Mouse (Mus musculus) kidney, embryonic 14.5 days (tissue): Measurements from ENCODE around the gene Rnf123. TPM values are rescaled to one million over a fixed set of nuclear protein-coding genes. Genes with fewer than 3 reads are reported as not detected.

Source experiments
- ATAC-seq: fragments of 200-750 bp; cut with Nextera tagmentation; 2 replicates; pipeline ENCODE4 v1.8.0; 2017; ENCODE audit warnings: moderate number of reproducible peaks, mild to moderate bottlenecking, moderate TSS enrichment, moderate library complexity; ENCODE audit not compliant: low FRiP score, low TSS enrichment
- H3K27ac ChIP-seq: fragments of 300-500 bp; sonication (generic); 2 replicates; pipeline ENCODE4 v1.5.1; 2014; ENCODE audit warnings: low read depth, mild to moderate bottlenecking, low read length, moderate library complexity, mixed read lengths
- H3K27me3 ChIP-seq: fragments of 300-500 bp; sonication (generic); 2 replicates; pipeline ENCODE4 v1.6.1; 2014; ENCODE audit warnings: mild to moderate bottlenecking, low read length; ENCODE audit not compliant: control insufficient read depth, insufficient read depth
- H3K36me3 ChIP-seq: fragments of 300-500 bp; sonication (generic); 2 replicates; pipeline ENCODE4 v1.6.1; 2014; ENCODE audit warnings: low read length, mixed read lengths; ENCODE audit not compliant: control insufficient read depth, insufficient read depth
- H3K4me1 ChIP-seq: fragments of 300-500 bp; sonication (generic); 2 replicates; pipeline ENCODE4 v1.6.1; 2014; ENCODE audit warnings: low read length, mixed read lengths; ENCODE audit not compliant: control insufficient read depth, insufficient read depth
- H3K4me2 ChIP-seq: fragments of 300-500 bp; sonication (generic); replicated peaks from 2 replicates; pipeline ENCODE4 v1.6.1; 2014; ENCODE audit warnings: low read depth, mild to moderate bottlenecking, low read length
- H3K4me3 ChIP-seq: fragments of 300-500 bp; sonication (generic); 2 replicates; pipeline ENCODE4 v1.5.1; 2014; ENCODE audit warnings: mild to moderate bottlenecking, low read length
- H3K9ac ChIP-seq: fragments of 300-500 bp; sonication (generic); 2 replicates; pipeline ENCODE4 v1.6.1; 2014; ENCODE audit warnings: low read depth, mild to moderate bottlenecking, low read length, moderate library complexity
- H3K9me3 ChIP-seq: fragments of 300-500 bp; sonication (generic); 2 replicates; pipeline ENCODE4 v1.6.1; 2016; ENCODE audit warnings: low read length; ENCODE audit not compliant: control insufficient read depth
- WGBS: fragments of 180-500 bp; shearing (Covaris S2); extraction: QIAGEN DNeasy Blood & Tissue Kit; methylation state at CpG from one replicate; pipeline ENCODE4 v1.1.7; 2014; 5-methylcytosine and 5-hydroxymethylcytosine counted together
- polyA plus RNA-seq: library from polyadenylated mRNA; unstranded; fragments of >200 nt; fragmentation: Nextera tagmentation; extraction: Ambion mirVana; gene quantifications from 2 replicates; pipeline ENCODE4 v1.2.1, GENCODE M21; 2014

Gene Rnf123
- polyA plus RNA-seq, 1 experiment from 2014 or later: 30.9 TPM

DNA sequence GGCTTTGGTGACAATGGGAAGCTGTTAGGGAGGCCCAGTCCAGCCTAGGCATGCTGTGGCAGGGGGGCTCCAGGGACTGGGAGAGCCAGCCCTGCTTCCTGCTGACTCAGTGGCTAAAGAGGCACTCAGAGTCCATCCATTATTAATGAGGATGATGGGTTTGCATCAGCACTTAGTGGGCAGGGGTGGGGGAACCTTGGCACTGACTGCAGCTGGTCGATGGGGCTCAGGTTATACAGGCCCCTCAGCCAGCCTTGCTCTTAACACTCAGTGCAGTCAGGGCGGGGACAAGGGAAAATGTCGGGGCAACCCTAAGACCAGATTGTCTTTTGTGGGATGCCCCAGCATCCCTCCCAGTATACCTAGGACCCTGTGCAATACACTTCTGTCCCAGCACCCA is 21.0 kb downstream of the Rnf123 start:
- no peak overlapping the region for H3K9ac ChIP-seq
- H3K4me3 ChIP-seq: no peak overlapping the region
- ATAC-seq: no peak
- H3K27me3 ChIP-seq: no peaks in the 10 kb centered on the region
- peaks cover 60% of the 10 kb centered on the region for H3K36me3 ChIP-seq
- H3K4me1 ChIP-seq: no peaks in the 10 kb centered on the region
- no peak overlapping the region for H3K4me2 ChIP-seq
- WGBS: 92% methylated on average over 3 of the region's 3 CpGs
- no peak overlapping the region for H3K27ac ChIP-seq
- no peaks in the 10 kb centered on the region for H3K9me3 ChIP-seq

DNA sequence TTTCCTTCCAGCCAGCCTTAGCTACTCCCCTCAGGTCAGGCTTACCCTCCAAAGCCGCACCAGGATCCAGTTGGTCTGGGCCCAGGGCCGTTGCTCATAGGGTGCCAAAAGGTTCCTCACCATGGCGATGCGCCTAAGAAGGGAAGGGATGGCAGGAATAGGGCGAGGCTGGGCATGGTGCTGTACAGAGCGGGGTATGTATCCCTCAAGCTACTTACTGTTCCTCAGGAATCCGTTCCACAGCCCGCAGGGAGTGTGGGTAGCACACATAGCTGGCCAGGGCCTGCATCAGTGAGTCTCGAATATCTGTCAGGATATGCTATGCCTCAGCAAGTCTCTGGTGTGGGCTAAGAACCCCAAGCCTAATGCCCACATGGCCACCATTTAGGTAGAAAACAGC is 24.9 kb downstream of the Rnf123 start:
- ATAC-seq: no peak
- Histone ChIP-seq H3K27me3 (no peaks in the 10 kb centered on the region), H3K4me3 (no peak overlapping the region), H3K4me2 (no peak overlapping the region), H3K9ac (no peak overlapping the region), H3K36me3 (peaks cover 70% of the 10 kb centered on the region), H3K4me1 (peaks cover 2% of the 10 kb centered on the region; the same call in 1 of the 2 replicates), H3K27ac (no peak overlapping the region), H3K9me3 (no peaks in the 10 kb centered on the region)
- WGBS: 97% methylated on average over 9 of the region's 9 CpGs

DNA sequence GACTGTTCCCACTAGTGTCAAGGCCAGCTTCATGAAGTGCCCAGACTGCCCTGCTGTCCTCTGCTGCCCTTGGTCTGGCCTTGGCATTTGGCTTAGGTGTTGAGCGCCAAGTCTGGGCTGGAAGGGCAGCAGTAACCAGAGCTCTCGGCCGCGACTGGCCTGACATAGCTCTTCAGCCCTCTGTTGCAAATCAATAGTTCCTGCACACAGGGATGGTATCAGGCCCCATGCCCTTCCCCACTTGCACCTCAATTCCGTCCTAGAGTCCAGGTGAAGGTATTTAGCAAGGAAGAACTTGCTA is 25.9 kb downstream of the Rnf123 start:
- peaks cover 61% of the 10 kb centered on the region for H3K36me3 ChIP-seq
- H3K4me2 ChIP-seq: no peak overlapping the region
- 91% methylated on average over 5 of the region's 5 CpGs for WGBS
- H3K27ac ChIP-seq: no peak overlapping the region
- no peak overlapping the region for H3K4me3 ChIP-seq
- no peak for ATAC-seq
- H3K9me3 ChIP-seq: no peaks in the 10 kb centered on the region
- H3K9ac ChIP-seq: no peak overlapping the region
- H3K27me3 ChIP-seq: no peaks in the 10 kb centered on the region
- peaks cover 10% of the 10 kb centered on the region; the same call in 1 of the 2 replicates for H3K4me1 ChIP-seq

DNA sequence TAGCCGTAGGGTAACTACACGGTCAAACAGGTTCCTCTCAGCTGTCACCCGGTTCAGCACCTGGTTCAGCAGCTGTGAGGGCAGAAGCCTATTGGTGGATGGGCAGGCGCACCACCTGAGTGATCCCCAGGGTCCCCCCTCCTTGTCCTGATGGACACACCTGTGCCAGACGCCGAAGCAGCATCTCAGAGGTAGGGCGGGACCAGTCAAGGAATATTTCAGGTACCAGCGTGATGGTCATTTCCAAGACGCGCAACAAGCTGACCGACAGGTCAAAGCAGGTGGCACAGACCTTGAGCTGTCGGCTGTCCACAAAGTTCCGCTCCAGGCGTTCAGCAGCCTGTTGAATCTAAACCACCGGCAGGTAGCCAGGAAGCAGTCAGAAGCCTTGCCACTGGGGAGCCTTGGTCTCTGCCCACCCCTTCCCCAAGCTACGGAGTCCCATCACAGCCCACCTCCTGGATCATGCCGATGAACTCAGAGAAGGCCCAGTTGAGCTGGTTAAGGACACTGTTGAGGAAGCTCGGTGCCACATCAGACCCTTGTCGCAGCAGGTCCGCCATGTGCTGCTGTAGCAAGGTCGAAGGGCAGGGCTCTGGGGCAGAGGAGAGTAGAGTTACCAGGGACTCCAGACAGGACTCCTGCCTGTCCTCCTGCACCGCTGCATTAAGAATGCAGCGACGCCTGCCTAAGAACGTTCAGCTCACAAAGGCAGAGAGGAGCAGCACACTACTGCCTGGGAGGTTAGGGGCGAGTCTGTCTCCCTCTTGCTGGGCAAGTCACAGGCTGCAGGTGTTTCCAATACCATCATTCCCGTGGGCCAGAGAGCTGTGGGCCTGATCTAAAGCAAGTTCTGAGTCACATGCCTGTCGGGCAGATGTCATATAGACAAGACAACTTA is 26.5 kb downstream of the Rnf123 start:
- H3K4me3 ChIP-seq: no peak overlapping the region
- no peaks in the 10 kb centered on the region for H3K27me3 ChIP-seq
- H3K4me1 ChIP-seq: peaks cover 11% of the 10 kb centered on the region; the same call in 1 of the 2 replicates
- H3K4me2 ChIP-seq: no peak overlapping the region
- H3K9ac ChIP-seq: no peak overlapping the region
- WGBS: 80% methylated on average over 28 of the region's 28 CpGs
- H3K27ac ChIP-seq: no peak overlapping the region
- H3K36me3 ChIP-seq: peaks cover 63% of the 10 kb centered on the region
- no peak for ATAC-seq
- no peaks in the 10 kb centered on the region for H3K9me3 ChIP-seq

DNA sequence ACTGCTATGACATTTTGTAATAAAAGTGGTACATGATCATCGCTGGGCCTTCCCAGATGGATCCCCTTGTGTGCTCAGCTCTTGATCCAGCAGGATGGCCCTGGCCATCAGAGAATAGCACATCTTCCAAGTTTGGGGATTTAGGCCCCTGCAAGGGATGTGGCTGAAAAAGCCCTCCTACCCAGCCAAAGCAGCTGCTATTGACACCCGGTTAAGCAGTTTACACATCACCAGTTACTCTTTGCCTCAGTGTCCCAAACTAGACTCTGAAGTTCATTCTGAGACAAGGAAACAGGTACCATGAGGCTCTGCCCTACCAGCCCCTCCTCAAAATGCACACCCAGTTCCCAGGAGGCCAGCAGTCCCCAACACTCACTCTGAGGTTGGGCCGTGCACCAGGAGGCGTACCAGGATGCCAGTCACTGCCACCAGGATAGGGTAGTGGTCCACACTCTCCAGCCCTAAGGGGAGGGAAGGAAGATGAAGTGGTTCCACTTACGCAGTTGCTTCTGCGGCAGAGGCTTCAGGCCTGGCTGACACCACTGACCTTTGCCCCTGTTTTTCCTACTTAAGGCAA is 27.4 kb downstream of the Rnf123 start:
- Histone ChIP-seq H3K9me3 (no peaks in the 10 kb centered on the region), H3K27me3 (no peaks in the 10 kb centered on the region), H3K4me2 (no peak overlapping the region), H3K4me1 (peaks cover 11% of the 10 kb centered on the region; the same call in 1 of the 2 replicates), H3K27ac (no peak overlapping the region), H3K4me3 (no peak overlapping the region), H3K9ac (no peak overlapping the region), H3K36me3 (peaks cover 64% of the 10 kb centered on the region)
- WGBS: 87% methylated on average over 6 of the region's 6 CpGs
- no peak for ATAC-seq

DNA sequence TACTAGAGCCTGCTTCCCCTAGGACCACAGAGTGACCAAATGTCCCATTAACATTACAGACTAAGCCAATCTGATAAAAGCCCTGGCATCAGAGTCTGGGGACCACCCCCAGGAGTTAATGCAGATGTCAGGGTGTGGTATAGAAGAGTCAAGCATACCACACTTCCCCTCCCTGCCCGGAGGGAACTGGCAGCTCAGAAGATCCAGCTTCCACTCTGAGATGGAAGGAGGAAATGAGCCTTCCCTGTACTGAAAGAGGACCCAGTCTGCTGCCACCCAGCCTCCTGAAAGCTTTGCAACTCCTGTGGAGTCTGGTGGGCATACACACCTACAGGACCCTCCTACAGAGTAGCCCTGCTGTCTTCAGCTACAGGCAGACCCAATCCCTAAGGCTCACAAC is 28.1 kb downstream of the Rnf123 start:
- Histone ChIP-seq H3K4me1 (peaks cover 12% of the 10 kb centered on the region), H3K27ac (no peak overlapping the region), H3K9ac (no peak overlapping the region), H3K4me2 (no peak overlapping the region), H3K4me3 (no peak overlapping the region), H3K36me3 (peaks cover 64% of the 10 kb centered on the region), H3K9me3 (no peaks in the 10 kb centered on the region), H3K27me3 (no peaks in the 10 kb centered on the region)
- no peak for ATAC-seq
- 75% methylated on average over 1 of the region's 1 CpGs for WGBS

DNA sequence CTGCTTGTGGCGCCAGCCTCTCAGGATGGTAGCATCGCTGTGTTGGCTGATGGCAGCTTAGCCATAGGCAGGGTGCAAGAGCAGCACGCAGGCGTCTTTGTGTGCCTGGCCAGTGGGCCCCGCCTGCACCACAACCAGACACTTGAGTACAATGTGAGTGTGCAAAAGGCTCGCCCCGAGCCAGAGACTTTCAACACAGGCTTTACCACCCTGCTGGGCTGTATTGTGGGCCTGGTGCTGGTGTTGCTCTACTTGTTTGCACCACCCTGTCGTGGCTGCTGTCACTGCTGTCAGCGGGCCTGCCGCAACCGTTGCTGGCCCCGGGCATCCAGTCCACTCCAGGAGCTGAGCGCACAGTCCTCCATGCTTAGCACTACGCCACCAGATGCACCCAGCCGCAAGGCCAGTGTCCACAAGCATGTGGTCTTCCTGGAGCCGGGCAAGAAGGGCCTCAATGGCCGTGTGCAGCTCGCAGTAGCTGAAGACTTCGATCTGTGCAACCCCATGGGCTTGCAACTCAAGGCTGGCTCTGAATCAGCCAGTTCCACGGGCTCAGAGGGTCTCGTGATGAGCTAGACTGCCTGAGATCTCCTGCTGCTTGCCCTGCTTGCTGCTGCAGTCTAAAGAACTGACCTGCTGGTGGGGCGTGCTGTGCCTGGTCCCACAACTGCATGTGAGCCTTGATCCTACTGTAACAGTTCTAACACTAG is 28.7 kb downstream of the Rnf123 start:
- Histone ChIP-seq H3K4me3 (no peak overlapping the region), H3K9ac (no peak overlapping the region), H3K27ac (no peak overlapping the region), H3K4me2 (no peak overlapping the region), H3K27me3 (no peaks in the 10 kb centered on the region), H3K9me3 (no peaks in the 10 kb centered on the region), H3K36me3 (peaks cover 63% of the 10 kb centered on the region), H3K4me1 (peaks cover 16% of the 10 kb centered on the region)
- 92% methylated on average over 22 of the region's 22 CpGs for WGBS
- no peak for ATAC-seq

DNA sequence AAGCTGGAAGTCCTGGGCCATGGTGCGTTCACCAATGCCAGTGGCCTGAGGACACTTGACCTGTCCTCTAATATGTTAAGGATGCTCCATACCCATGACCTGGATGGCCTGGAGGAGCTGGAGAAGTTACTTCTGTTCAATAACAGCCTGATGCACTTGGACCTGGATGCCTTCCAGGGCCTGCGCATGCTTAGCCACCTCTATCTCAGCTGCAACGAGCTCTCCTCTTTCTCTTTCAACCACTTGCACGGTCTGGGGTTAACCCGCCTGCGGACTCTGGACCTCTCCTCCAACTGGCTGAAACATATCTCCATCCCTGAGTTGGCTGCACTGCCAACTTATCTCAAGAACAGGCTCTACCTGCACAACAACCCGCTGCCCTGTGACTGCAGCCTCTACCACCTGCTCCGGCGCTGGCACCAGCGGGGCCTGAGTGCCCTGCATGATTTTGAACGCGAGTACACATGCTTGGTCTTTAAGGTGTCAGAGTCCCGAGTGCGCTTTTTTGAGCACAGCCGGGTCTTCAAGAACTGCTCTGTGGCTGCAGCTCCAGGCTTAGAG is 29.4 kb downstream of the Rnf123 start:
- no peaks in the 10 kb centered on the region for H3K27me3 ChIP-seq
- H3K4me1 ChIP-seq: peaks cover 16% of the 10 kb centered on the region
- H3K4me2 ChIP-seq: no peak overlapping the region
- WGBS: 90% methylated on average over 15 of the region's 15 CpGs
- 0 out of 2 replicates have a peak overlapping the region, but pooled peaks have one; percentile 37 for H3K9ac ChIP-seq
- H3K9me3 ChIP-seq: no peaks in the 10 kb centered on the region
- H3K27ac ChIP-seq: no peak overlapping the region
- no peak for ATAC-seq
- peaks cover 56% of the 10 kb centered on the region for H3K36me3 ChIP-seq
- H3K4me3 ChIP-seq: no peak overlapping the region
